Mouse (Mus musculus) embryonic facial prominence, embryonic 15.5 days (tissue): ENCODE measurements at regions not wholly inside any gene's neighbourhood (a gene's known extent, or its start where the extent isn't known, plus 50 kb on each side); places are given as distances from the start of the nearest gene placed in this dataset.
A peak's percentile ranks its signal among the peaks of the same experiment; 100 is the strongest.

Experiments
- ATAC-seq: fragments of 200-750 bp; cut with Nextera tagmentation; 2 replicates; pipeline ENCODE4 v1.8.0; 2017; ENCODE audit warnings: low read depth, moderate TSS enrichment; ENCODE audit not compliant: insufficient number of reproducible peaks, low FRiP score, low TSS enrichment
- H3K27ac ChIP-seq: fragments of 300-500 bp; sonication (generic); replicated peaks from 2 replicates; pipeline ENCODE4 v1.5.1; 2015; ENCODE audit warnings: mild to moderate bottlenecking, inconsistent platforms
- H3K27me3 ChIP-seq: fragments of 300-500 bp; sonication (generic); 2 replicates; pipeline ENCODE4 v1.6.1; 2015; ENCODE audit warnings: inconsistent platforms
- H3K36me3 ChIP-seq: fragments of 300-500 bp; sonication (generic); 2 replicates; pipeline ENCODE4 v1.6.1; 2015; ENCODE audit warnings: mild to moderate bottlenecking, inconsistent platforms
- H3K4me1 ChIP-seq: fragments of 300-500 bp; sonication (generic); 2 replicates; pipeline ENCODE4 v1.6.1; 2015; ENCODE audit warnings: inconsistent platforms
- H3K4me2 ChIP-seq: fragments of 300-500 bp; sonication (generic); replicated peaks from 2 replicates; pipeline ENCODE4 v1.6.1; 2015; ENCODE audit warnings: mild to moderate bottlenecking, inconsistent platforms
- H3K4me3 ChIP-seq: fragments of 300-500 bp; sonication (generic); replicated peaks from 2 replicates; pipeline ENCODE4 v1.5.1; 2015; ENCODE audit warnings: mild to moderate bottlenecking, inconsistent platforms
- H3K9ac ChIP-seq: fragments of 300-500 bp; sonication (generic); 2 replicates; pipeline ENCODE4 v1.6.1; 2015; ENCODE audit warnings: inconsistent platforms
- H3K9me3 ChIP-seq: fragments of 300-500 bp; sonication (generic); replicated peaks from 2 replicates; pipeline ENCODE4 v1.6.1; 2016; ENCODE audit warnings: inconsistent platforms
- WGBS: fragments of 180-500 bp; shearing (Covaris S2); methylation state at CpG from one replicate; pipeline ENCODE4 v1.1.7; 2015; 5-methylcytosine and 5-hydroxymethylcytosine counted together

DNA sequence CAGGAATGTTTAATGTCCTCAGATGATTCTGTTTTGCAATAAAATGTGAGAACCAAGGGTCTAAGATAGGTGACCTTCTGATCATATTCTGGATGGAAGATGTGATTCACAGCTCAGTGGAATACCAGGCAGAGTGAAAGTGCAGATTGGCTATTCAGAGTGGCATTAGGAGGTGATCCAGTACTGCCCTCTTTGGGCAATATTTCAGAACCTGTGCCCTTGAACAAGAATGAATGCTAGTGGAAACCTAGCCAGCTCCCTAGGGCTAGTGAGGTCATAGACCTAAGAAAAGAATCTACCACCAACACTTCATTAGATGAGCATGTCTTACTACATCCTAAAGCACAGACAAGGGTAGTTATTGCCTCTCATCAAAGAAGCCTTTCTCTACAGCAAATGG lies 372.7 kb upstream of the Trib2 start:
- H3K27ac ChIP-seq, result no peak overlapping the region
- no peak overlapping the region for H3K4me2 ChIP-seq
- H3K4me3 ChIP-seq, result no peak overlapping the region
- H3K9me3 ChIP-seq, result no peaks in the 10 kb centered on the region
- H3K4me1 ChIP-seq, result peaks cover 10% of the 10 kb centered on the region
- H3K27me3 ChIP-seq, result no peaks in the 10 kb centered on the region
- no peak overlapping the region for H3K9ac ChIP-seq
- no peak for ATAC-seq
- no peaks in the 10 kb centered on the region for H3K36me3 ChIP-seq

DNA sequence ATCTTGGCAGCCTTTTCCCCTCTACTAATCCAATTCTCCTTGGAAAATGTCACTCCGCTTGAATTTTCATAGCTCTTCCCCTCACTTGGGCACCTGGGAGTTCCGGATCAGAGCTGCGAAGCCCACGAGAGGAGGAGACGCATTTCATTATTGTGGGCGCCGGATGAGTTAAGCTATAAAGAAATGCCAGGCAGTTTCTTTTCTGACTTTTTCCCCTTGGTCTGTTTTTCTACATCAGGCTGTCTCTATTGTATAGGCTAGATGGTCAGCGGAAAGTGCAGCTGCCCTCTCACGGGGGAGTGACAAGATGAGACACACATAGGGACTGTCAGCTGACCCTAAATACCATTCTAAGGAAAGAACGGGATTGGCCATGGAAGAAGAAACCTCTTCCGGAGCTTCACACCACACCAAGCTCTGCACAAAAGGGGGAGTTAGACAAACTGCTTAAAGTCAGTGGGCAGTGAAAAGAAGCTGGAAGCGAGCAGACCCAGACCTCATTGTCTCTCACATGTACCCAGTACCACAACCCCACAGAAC lies 369.3 kb upstream of the Trib2 start:
- 0 out of 2 replicates have a peak overlapping the region, but pooled peaks have one; percentile 15 for H3K4me2 ChIP-seq
- no peaks in the 10 kb centered on the region for H3K9me3 ChIP-seq
- WGBS, result 63% methylated on average over 12 of the region's 12 CpGs
- H3K36me3 ChIP-seq, result no peaks in the 10 kb centered on the region
- no peak overlapping the region for H3K9ac ChIP-seq
- no peak overlapping the region for H3K4me3 ChIP-seq
- no peaks in the 10 kb centered on the region for H3K27me3 ChIP-seq
- H3K4me1 ChIP-seq, result peaks cover 16% of the 10 kb centered on the region
- 0 out of 2 replicates have a peak overlapping the region, but pooled peaks have one; percentile 17 for H3K27ac ChIP-seq
- ATAC-seq, result no peak

DNA sequence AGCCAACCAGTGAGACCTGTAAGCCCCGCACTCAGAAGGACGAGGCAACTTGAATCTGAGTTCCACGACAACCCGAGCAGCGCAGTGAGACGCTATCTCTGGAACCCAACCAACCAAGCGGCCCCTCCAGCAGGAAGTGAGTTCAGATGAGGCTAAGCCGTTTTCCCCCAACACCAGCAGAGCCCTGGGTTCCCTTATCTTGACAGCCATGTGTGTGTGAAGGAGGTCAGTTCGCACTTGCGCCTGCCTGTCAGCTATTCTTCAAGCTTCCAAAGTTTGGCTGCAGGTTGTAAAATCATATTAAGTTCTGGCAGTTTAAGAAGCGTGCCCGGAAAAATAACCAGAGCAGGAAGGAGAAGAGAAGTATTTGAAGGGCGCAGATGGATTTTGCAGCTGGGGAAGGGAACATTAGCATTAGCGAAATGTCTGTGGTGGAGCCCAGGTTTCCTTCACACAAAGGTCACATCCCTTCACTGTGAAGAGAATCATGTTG lies 368.8 kb upstream of the Trib2 start:
- H3K9ac ChIP-seq, result no peak overlapping the region
- 61% methylated on average over 14 of the region's 14 CpGs for WGBS
- no peaks in the 10 kb centered on the region for H3K36me3 ChIP-seq
- no peaks in the 10 kb centered on the region for H3K27me3 ChIP-seq
- 0 out of 2 replicates have a peak overlapping the region, but pooled peaks have one; percentile 17 for H3K27ac ChIP-seq
- H3K4me1 ChIP-seq, result peaks cover 16% of the 10 kb centered on the region
- peak overlapping the region; percentile 15; the same call in 1 of the 2 replicates for H3K4me2 ChIP-seq
- no peaks in the 10 kb centered on the region for H3K9me3 ChIP-seq
- H3K4me3 ChIP-seq, result no peak overlapping the region
- no peak for ATAC-seq

DNA sequence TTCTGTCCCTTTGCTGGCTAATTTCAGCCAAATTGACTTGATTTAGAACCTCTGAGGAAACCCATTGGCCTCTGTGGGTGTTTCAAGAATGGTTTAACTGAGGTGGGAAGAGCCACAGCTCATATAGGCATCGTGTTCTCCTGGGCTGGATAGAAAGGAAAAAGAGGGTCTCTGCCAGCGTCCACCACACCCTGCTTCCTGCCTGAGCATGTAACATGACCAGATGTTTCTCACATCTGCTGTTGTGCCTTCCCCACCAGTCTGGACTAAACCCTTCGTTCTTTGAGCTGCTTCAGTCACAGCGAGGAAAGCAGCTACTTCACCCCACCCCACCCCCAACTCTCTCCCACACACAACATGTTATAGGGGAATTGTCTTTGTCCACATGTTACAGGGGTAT lies 366.3 kb upstream of the Trib2 start:
- Histone ChIP-seq H3K9me3 (no peaks in the 10 kb centered on the region), H3K4me3 (no peak overlapping the region), H3K27ac (0 out of 2 replicates have a peak overlapping the region, but pooled peaks have one; percentile 17), H3K4me1 (peaks cover 16% of the 10 kb centered on the region), H3K27me3 (no peaks in the 10 kb centered on the region), H3K4me2 (no peak overlapping the region), H3K36me3 (no peaks in the 10 kb centered on the region), H3K9ac (no peak overlapping the region)
- peak; percentile 19; the same call in 1 of the 2 replicates for ATAC-seq
- 24% methylated on average over 4 of the region's 4 CpGs for WGBS

DNA sequence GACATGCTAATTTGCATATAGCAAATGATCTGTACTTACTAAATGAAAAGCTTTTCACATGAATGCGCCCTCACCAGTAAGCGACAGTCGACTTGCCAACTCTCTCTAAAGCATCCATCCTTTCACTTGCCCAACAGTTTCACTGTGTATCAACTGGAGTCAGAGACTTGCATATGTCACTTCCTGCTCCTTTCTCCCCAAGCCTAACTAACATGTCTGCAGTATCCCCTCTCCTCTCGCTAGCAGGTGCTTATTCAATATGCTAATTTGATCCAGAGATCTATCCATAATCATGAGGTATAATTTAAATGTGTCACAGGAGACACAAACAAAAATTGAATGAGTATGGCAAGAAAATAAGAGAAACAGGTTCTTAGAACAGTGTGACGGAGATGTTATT lies 364.9 kb upstream of the Trib2 start:
- no peak overlapping the region for H3K4me2 ChIP-seq
- H3K27ac ChIP-seq, result no peak overlapping the region
- H3K9ac ChIP-seq, result no peak overlapping the region
- no peak overlapping the region for H3K4me3 ChIP-seq
- H3K4me1 ChIP-seq, result peaks cover 16% of the 10 kb centered on the region
- no peaks in the 10 kb centered on the region for H3K27me3 ChIP-seq
- 80% methylated on average over 5 of the region's 5 CpGs for WGBS
- ATAC-seq, result no peak
- H3K36me3 ChIP-seq, result no peaks in the 10 kb centered on the region
- no peaks in the 10 kb centered on the region for H3K9me3 ChIP-seq

DNA sequence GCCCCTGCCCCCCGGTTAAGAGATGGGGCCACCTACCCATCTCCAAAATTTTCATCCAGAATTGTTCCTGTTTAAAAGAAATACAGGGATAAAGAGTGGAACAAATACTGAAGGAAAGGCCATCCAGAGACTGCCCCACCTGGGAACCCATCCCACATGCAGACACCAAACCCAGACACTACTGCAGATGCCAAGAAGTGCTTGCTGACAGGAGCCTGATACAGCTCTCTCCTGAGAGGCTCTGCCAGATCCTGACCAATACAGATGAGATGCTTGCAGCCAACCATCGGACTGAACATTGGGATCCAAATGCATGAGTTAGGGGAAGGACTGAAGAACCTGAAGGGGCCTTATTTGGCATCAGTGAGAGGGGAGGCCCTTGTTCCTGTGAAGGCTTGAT lies 363.2 kb upstream of the Trib2 start:
- ATAC-seq, result no peak
- H3K36me3 ChIP-seq, result no peaks in the 10 kb centered on the region
- no peak overlapping the region for H3K27ac ChIP-seq
- H3K4me2 ChIP-seq, result no peak overlapping the region
- H3K9ac ChIP-seq, result no peak overlapping the region
- peaks cover 6% of the 10 kb centered on the region for H3K4me1 ChIP-seq
- no peaks in the 10 kb centered on the region for H3K27me3 ChIP-seq
- no peaks in the 10 kb centered on the region for H3K9me3 ChIP-seq
- 85% methylated on average over 2 of the region's 2 CpGs for whole genome bisulfite sequencing
- no peak overlapping the region for H3K4me3 ChIP-seq

DNA sequence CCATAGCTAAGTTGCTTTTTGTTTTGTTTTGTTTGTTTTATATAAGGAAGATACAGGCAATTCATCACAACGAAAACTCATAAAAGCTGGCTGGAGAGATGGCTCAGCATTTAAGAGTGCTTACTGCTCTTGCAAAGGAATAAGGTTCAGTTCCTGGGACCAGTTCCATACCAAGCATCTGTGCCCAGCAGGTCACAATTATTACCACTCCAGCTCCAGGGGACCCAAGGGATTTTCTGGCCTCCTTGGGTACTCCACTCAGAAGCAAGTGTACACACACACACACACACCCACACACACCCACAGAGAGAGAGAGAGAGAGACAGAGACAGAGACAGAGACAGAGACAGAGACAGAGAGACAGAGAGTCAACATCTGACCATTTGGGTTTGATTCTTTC lies 359.6 kb upstream of the Trib2 start:
- H3K27me3 ChIP-seq, result no peaks in the 10 kb centered on the region
- no peaks in the 10 kb centered on the region for H3K9me3 ChIP-seq
- H3K36me3 ChIP-seq, result no peaks in the 10 kb centered on the region
- H3K27ac ChIP-seq, result no peak overlapping the region
- no peaks in the 10 kb centered on the region for H3K4me1 ChIP-seq
- no peak overlapping the region for H3K9ac ChIP-seq
- H3K4me2 ChIP-seq, result no peak overlapping the region
- no peak for ATAC-seq
- no peak overlapping the region for H3K4me3 ChIP-seq
- 87% methylated on average over 1 of the region's 1 CpGs for WGBS

DNA sequence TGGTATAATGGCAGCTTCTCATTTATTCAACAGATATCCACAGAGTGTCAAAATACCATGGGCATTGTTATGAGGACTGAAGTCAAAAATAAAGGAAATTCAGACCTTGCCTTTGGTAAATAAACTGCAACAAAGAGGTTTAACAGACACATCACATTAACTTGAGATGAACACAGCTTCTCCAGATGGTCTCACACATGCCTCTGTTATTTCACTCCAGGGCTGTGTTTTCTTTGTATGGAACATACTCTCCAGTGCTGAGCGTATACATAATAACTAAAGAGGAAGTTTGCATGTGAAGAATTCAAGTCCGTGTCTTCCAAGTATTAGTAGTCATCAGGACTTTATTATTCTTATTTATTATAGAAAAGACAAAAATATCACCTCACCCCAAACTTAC lies 355.5 kb upstream of the Trib2 start:
- Histone ChIP-seq H3K9me3 (no peaks in the 10 kb centered on the region), H3K9ac (no peak overlapping the region), H3K4me2 (no peak overlapping the region), H3K4me1 (0 out of 2 replicates have a peak, but pooled peaks cover 5% of the 10 kb centered on the region), H3K27ac (no peak overlapping the region), H3K27me3 (no peaks in the 10 kb centered on the region), H3K36me3 (no peaks in the 10 kb centered on the region), H3K4me3 (no peak overlapping the region)
- no peak for ATAC-seq
- 62% methylated on average over 2 of the region's 2 CpGs for WGBS

DNA sequence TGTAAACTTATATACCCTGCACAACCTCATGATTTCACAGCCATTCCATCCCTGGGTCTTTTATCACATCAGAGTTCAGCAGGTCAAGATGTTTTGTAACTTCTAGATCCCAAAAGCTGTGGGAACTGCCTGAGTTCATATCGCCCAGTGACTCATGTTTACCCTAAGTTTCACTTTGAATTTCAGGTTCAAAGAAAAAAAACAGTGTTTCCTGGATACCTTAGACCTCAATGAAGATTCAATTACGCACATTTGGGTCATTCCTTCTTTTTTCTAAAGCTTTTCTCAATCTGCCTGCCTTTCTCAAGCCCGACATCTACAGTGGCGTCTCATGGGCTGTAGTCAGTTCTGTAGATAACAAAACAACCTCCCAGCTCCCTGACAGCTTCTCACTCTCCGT lies 354.9 kb upstream of the Trib2 start:
- no peaks in the 10 kb centered on the region for H3K27me3 ChIP-seq
- WGBS, result 73% methylated on average over 5 of the region's 5 CpGs
- no peaks in the 10 kb centered on the region for H3K9me3 ChIP-seq
- H3K9ac ChIP-seq, result no peak overlapping the region
- H3K27ac ChIP-seq, result no peak overlapping the region
- no peak overlapping the region for H3K4me2 ChIP-seq
- H3K4me3 ChIP-seq, result no peak overlapping the region
- ATAC-seq, result no peak
- H3K36me3 ChIP-seq, result no peaks in the 10 kb centered on the region
- 0 out of 2 replicates have a peak, but pooled peaks cover 5% of the 10 kb centered on the region for H3K4me1 ChIP-seq

DNA sequence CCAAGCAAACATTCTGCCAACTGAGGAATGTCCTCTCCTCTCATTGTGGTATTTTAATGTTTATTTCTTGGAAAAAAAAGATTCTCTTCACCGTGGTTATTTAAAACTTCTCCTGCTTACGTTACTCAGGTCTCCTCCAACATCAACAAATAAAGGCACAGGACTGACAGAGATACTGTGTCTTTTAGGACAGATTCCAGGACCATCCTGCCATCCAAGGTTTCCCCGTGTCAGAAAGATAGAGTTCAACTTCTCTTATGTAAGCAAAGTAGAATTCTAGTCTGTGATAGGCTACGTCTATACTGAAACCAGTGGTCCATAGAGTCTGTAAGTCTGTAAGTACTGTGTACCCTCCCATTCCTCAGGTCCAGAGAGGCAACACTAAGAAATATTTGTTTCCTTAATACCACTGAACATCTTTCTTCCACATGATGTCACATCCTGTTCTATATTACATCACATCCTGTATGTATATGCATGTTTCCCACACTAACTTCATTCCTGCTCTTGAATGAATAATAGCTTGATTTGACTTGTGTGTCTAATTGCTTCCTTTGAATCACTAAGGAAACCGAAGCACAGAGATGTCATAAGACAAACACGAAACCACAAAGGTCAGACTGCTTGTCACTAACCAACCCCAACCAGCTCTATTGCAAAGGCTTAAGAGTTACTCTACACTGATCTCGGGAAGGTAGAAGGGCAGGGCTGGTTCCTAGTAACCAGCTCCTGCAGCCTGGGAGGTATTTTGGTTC lies 353.2 kb upstream of the Trib2 start:
- Histone ChIP-seq H3K27ac (no peak overlapping the region), H3K36me3 (no peaks in the 10 kb centered on the region), H3K9me3 (no peaks in the 10 kb centered on the region), H3K9ac (no peak overlapping the region), H3K27me3 (no peaks in the 10 kb centered on the region), H3K4me3 (no peak overlapping the region), H3K4me1 (0 out of 2 replicates have a peak, but pooled peaks cover 5% of the 10 kb centered on the region), H3K4me2 (no peak overlapping the region)
- ATAC-seq, result no peak
- WGBS, result 61% methylated on average over 7 of the region's 7 CpGs

DNA sequence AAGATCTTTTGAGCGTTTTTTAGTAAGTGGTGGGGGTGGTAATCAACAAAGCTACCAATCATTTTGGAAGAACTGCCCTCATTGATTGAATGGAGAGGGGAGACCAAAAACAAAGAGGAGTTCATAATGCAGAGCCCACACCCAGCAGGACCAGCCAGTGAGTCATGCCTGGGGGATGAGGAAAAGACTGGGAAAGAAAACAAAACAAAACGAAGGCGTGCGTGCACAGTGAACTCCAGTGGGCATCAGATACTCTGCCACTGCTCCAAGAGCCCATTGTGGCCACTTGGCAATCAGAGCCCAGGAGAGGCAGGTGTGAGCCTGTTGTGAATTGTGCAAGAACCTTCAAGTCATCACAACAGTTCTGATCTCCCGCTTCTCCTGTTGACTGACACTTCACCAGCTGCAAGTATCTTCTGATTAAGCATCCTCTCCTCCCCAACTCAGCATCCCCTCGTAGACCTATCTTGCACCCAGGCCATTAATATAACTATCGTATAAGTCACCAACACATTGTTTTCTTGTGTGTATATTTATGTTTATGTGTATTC lies 351.1 kb upstream of the Trib2 start:
- Histone ChIP-seq H3K4me3 (no peak overlapping the region), H3K4me2 (no peak overlapping the region), H3K4me1 (0 out of 2 replicates have a peak, but pooled peaks cover 5% of the 10 kb centered on the region), H3K27ac (no peak overlapping the region), H3K36me3 (no peaks in the 10 kb centered on the region), H3K9ac (no peak overlapping the region), H3K27me3 (no peaks in the 10 kb centered on the region), H3K9me3 (no peaks in the 10 kb centered on the region)
- 52% methylated on average over 7 of the region's 7 CpGs for WGBS
- no peak; the same call in 1 of the 2 replicates for ATAC-seq
